Mouse (Mus musculus): ENCODE measurements around the gene Rtp3. TPM values are rescaled to one million over a fixed set of nuclear protein-coding genes. Genes with fewer than 3 reads are reported as not detected.

Gene Rtp3
- polyA plus RNA-seq, 1 experiment from 2014 or later, result 1.7 TPM

GRCm38 (mm10) chr9:110951866-110952265 lies 38.5 kb downstream of the Rtp3 start:
- Histone ChIP-seq H3K36me3 (ENCODE audit: insufficient read depth, low read length) (no peaks in the 10 kb centered on the region), H3K4me3 (ENCODE audit: low read depth, low read length) (no peak overlapping the region), H3K27ac (ENCODE audit: low read length) (no peak overlapping the region), H3K9me3 (ENCODE audit: low read length) (no peaks in the 10 kb centered on the region), H3K9ac (replicated peaks; ENCODE audit: low read depth) (no peak overlapping the region), H3K4me2 (replicated peaks; ENCODE audit: low read depth, low read length) (no peak overlapping the region), H3K4me1 (ENCODE audit: insufficient read depth, low read depth, low read length) (peaks cover 7% of the 10 kb centered on the region; the same call in 1 of the 2 replicates), H3K27me3 (replicated peaks; ENCODE audit: insufficient read depth, low read length) (0 out of 2 replicates have a peak, but pooled peaks cover 5% of the 10 kb centered on the region)
- DNase-seq (ENCODE audit: low spot score), result no peak
- no peak for ATAC-seq
- 90% methylated on average over 13 of the region's 13 CpGs for WGBS
- TF ChIP-seq EP300 (IDR thresholded peaks at IDR 0.05) (no peak), CTCF (IDR thresholded peaks at IDR 0.05) (no peak)

- H3K27ac ChIP-seq (ENCODE audit: low read length), result no peak within 1 kb of the TSS
- no peak within 1 kb of the TSS for H3K4me3 ChIP-seq (ENCODE audit: low read depth, low read length)
- H3K27me3 ChIP-seq (replicated peaks; ENCODE audit: insufficient read depth, low read length), result 0 out of 2 replicates have a peak, but pooled peaks cover 5% of the 10 kb centered on the region
- ATAC-seq, result no peak
- TF ChIP-seq EP300 (IDR thresholded peaks at IDR 0.05) (no peak), CTCF (IDR thresholded peaks at IDR 0.05) (no peak)
- H3K36me3 ChIP-seq (ENCODE audit: insufficient read depth, low read length), result no peaks in the 10 kb centered on the region
- 72% methylated on average over 11 of the region's 11 CpGs for WGBS
- H3K4me1 ChIP-seq (ENCODE audit: insufficient read depth, low read depth, low read length), result peaks cover 7% of the 10 kb centered on the region; the same call in 1 of the 2 replicates
- DNase-seq (ENCODE audit: low spot score), result no peak
- no peak within 1 kb of the TSS for H3K9ac ChIP-seq (replicated peaks; ENCODE audit: low read depth)
- no peak within 1 kb of the TSS for H3K4me2 ChIP-seq (replicated peaks; ENCODE audit: low read depth, low read length)
- H3K9me3 ChIP-seq (ENCODE audit: low read length), result no peaks in the 10 kb centered on the region
These were observed 39.0 kb downstream of the Rtp3 start, which contains the start of gene Lrrc2 for GRCm38 (mm10) chr9:110951397-110951796. Lrrc2 (plus strand) TSS chr9:110951545.

- 94% methylated on average over 3 of the region's 3 CpGs for WGBS
- Histone ChIP-seq H3K4me3 (ENCODE audit: low read depth, low read length) (no peak overlapping the region), H3K4me2 (replicated peaks; ENCODE audit: low read depth, low read length) (no peak overlapping the region), H3K9me3 (ENCODE audit: low read length) (no peaks in the 10 kb centered on the region), H3K9ac (replicated peaks; ENCODE audit: low read depth) (no peak overlapping the region), H3K27ac (ENCODE audit: low read length) (no peak overlapping the region), H3K4me1 (ENCODE audit: insufficient read depth, low read depth, low read length) (peaks cover 7% of the 10 kb centered on the region; the same call in 1 of the 2 replicates), H3K27me3 (replicated peaks; ENCODE audit: insufficient read depth, low read length) (peaks cover 14% of the 10 kb centered on the region; the same call in 1 of the 2 replicates), H3K36me3 (ENCODE audit: insufficient read depth, low read length) (no peaks in the 10 kb centered on the region)
- ATAC-seq (no peak), DNase-seq (ENCODE audit: low spot score) (no peak)
- no peak for TF ChIP-seq EP300 (IDR thresholded peaks at IDR 0.05)
- no peak for TF ChIP-seq CTCF (IDR thresholded peaks at IDR 0.05)
These were observed 40.3 kb downstream of the Rtp3 start for GRCm38 (mm10) chr9:110950109-110950508.

GRCm38 (mm10) chr9:110948813-110949310 lies 41.5 kb downstream of the Rtp3 start:
- Histone ChIP-seq H3K36me3 (ENCODE audit: insufficient read depth, low read length) (no peaks in the 10 kb centered on the region), H3K27ac (ENCODE audit: low read length) (no peak overlapping the region), H3K27me3 (replicated peaks; ENCODE audit: insufficient read depth, low read length) (peaks cover 24% of the 10 kb centered on the region; the same call in 1 of the 2 replicates), H3K4me2 (replicated peaks; ENCODE audit: low read depth, low read length) (no peak overlapping the region), H3K4me1 (ENCODE audit: insufficient read depth, low read depth, low read length) (peaks cover 5% of the 10 kb centered on the region; the same call in 1 of the 2 replicates), H3K9ac (replicated peaks; ENCODE audit: low read depth) (no peak overlapping the region), H3K9me3 (ENCODE audit: low read length) (no peaks in the 10 kb centered on the region), H3K4me3 (ENCODE audit: low read depth, low read length) (no peak overlapping the region)
- no peak for DNase-seq (ENCODE audit: low spot score)
- no peak for ATAC-seq
- TF ChIP-seq EP300 (IDR thresholded peaks at IDR 0.05) (no peak), CTCF (IDR thresholded peaks at IDR 0.05) (no peak)
- WGBS, result 50% methylated on average over 8 of the region's 8 CpGs

GRCm38 (mm10) chr9:110947900-110948299 lies 42.5 kb downstream of the Rtp3 start:
- ATAC-seq (no peak), DNase-seq (ENCODE audit: low spot score) (no peak)

GRCm38 (mm10) chr9:110947261-110947661 lies 43.1 kb downstream of the Rtp3 start:
- Histone ChIP-seq H3K27me3 (replicated peaks; ENCODE audit: insufficient read depth, low read length) (peaks cover 20% of the 10 kb centered on the region; the same call in 1 of the 2 replicates), H3K36me3 (ENCODE audit: insufficient read depth, low read length) (no peaks in the 10 kb centered on the region), H3K4me1 (ENCODE audit: insufficient read depth, low read depth, low read length) (no peaks in the 10 kb centered on the region), H3K27ac (ENCODE audit: low read length) (no peak overlapping the region), H3K9me3 (ENCODE audit: low read length) (no peaks in the 10 kb centered on the region), H3K9ac (replicated peaks; ENCODE audit: low read depth) (no peak overlapping the region), H3K4me3 (ENCODE audit: low read depth, low read length) (no peak overlapping the region), H3K4me2 (replicated peaks; ENCODE audit: low read depth, low read length) (no peak overlapping the region)
- no peak for DNase-seq (ENCODE audit: low spot score)
- TF ChIP-seq CTCF (IDR thresholded peaks at IDR 0.05) (no peak), EP300 (IDR thresholded peaks at IDR 0.05) (no peak)
- 28% methylated on average over 6 of the region's 6 CpGs for WGBS
- ATAC-seq, result no peak

More at GRCm38 (mm10) chr9:110947900-110948299, 42.5 kb downstream of the Rtp3 start:
- Histone ChIP-seq H3K9me3 (ENCODE audit: low read length) (no peaks in the 10 kb centered on the region), H3K9ac (replicated peaks; ENCODE audit: low read depth) (no peak overlapping the region), H3K4me1 (ENCODE audit: insufficient read depth, low read depth, low read length) (no peaks in the 10 kb centered on the region), H3K36me3 (ENCODE audit: insufficient read depth, low read length) (no peaks in the 10 kb centered on the region), H3K4me3 (ENCODE audit: low read depth, low read length) (no peak overlapping the region), H3K27me3 (replicated peaks; ENCODE audit: insufficient read depth, low read length) (peaks cover 20% of the 10 kb centered on the region; the same call in 1 of the 2 replicates), H3K4me2 (replicated peaks; ENCODE audit: low read depth, low read length) (no peak overlapping the region), H3K27ac (ENCODE audit: low read length) (no peak overlapping the region)
- no peak for TF ChIP-seq CTCF (IDR thresholded peaks at IDR 0.05)
- no peak for TF ChIP-seq EP300 (IDR thresholded peaks at IDR 0.05)
- WGBS, result 58% methylated on average over 6 of the region's 6 CpGs

Data from lung, postnatal 0 days (tissue).